Mouse (Mus musculus) kidney, adult 2 months (tissue): Measurements from ENCODE around the gene Dlg2. TPM values are rescaled to one million over a fixed set of nuclear protein-coding genes. Genes with fewer than 3 reads are reported as not detected.

ENCODE experiments used
- DNase-seq: peaks from one replicate; pipeline ENCODE4 v3.0.0; 2021
- H3K27ac ChIP-seq: fragments of 200-500 bp; 2 replicates; pipeline ENCODE4 v1.5.1; 2012; ENCODE audit warnings: low read depth, low read length, control low read depth, inconsistent platforms; ENCODE audit not compliant: insufficient read depth
- H3K27me3 ChIP-seq: fragments of 200-500 bp; replicated peaks from 2 replicates; pipeline ENCODE4 v1.6.1; 2012; ENCODE audit warnings: mild to moderate bottlenecking, moderate library complexity, low read length, inconsistent platforms; ENCODE audit not compliant: control insufficient read depth, insufficient read depth
- H3K36me3 ChIP-seq: fragments of 200-500 bp; 2 replicates; pipeline ENCODE4 v1.6.1; 2012; ENCODE audit warnings: mild to moderate bottlenecking, moderate library complexity, low read length, inconsistent platforms; ENCODE audit not compliant: control insufficient read depth, insufficient read depth
- H3K4me1 ChIP-seq: fragments of 200-500 bp; 2 replicates; pipeline ENCODE4 v1.6.1; 2011; ENCODE audit warnings: low read length; ENCODE audit not compliant: control insufficient read depth, insufficient read depth
- H3K4me3 ChIP-seq: fragments of 200-500 bp; 2 replicates; pipeline ENCODE4 v1.5.1; 2011; ENCODE audit warnings: mild to moderate bottlenecking, low read depth, low read length, control low read depth; ENCODE audit not compliant: insufficient read depth
- CTCF ChIP-seq: fragments of 200-500 bp; conservative IDR thresholded peaks from 2 replicates; pipeline ENCODE4 v1.5.1; 2011; ENCODE audit warnings: low read depth, mild to moderate bottlenecking, control low read depth, low read length, moderate library complexity, mixed read lengths; ENCODE audit not compliant: insufficient read depth, insufficient read length
- POLR2A ChIP-seq: fragments of 200-500 bp; IDR thresholded peaks from one replicate; pipeline ENCODE4 v1.6.1; 2011; ENCODE audit warnings: low read depth, low read length, control low read depth
- WGBS: fragments of 180-500 bp; shearing (Covaris S2); methylation state at CpG from one replicate; pipeline ENCODE4 v1.1.7; 2018; 5-methylcytosine and 5-hydroxymethylcytosine counted together
- polyA plus RNA-seq: library from polyadenylated mRNA; depleted of rRNA; stranded (reverse); fragments of >200 nt; gene quantifications from 2 replicates; pipeline ENCODE4 v1.2.3, GENCODE M21; 2012

Gene Dlg2
- polyA plus RNA-seq, 1 experiment: 2.1 TPM

- peak; percentile 21 for DNase-seq
- 28% methylated on average over 7 of the region's 7 CpGs for WGBS
- TF ChIP-seq POLR2A: no peak
- no peak for TF ChIP-seq CTCF
- Histone ChIP-seq H3K36me3 (no peaks in the 10 kb centered on the region), H3K27ac (no peak overlapping the region), H3K4me3 (no peak overlapping the region), H3K4me1 (0 out of 2 replicates have a peak, but pooled peaks cover 3% of the 10 kb centered on the region), H3K27me3 (no peaks in the 10 kb centered on the region)
Measured at GRCm38 (mm10) chr7:90703163-90703852, 226.8 kb downstream of the Dlg2 start.

- Histone ChIP-seq H3K4me3 (no peak overlapping the region), H3K27ac (no peak overlapping the region), H3K27me3 (no peaks in the 10 kb centered on the region), H3K36me3 (no peaks in the 10 kb centered on the region), H3K4me1 (0 out of 2 replicates have a peak, but pooled peaks cover 3% of the 10 kb centered on the region)
- no peak for DNase-seq
- no peak for TF ChIP-seq CTCF
- TF ChIP-seq POLR2A: no peak
- 53% methylated on average over 1 of the region's 1 CpGs for WGBS
Measured at GRCm38 (mm10) chr7:90703951-90704350, 227.5 kb downstream of the Dlg2 start.

- no peak for TF ChIP-seq CTCF
- H3K27me3 ChIP-seq: no peaks in the 10 kb centered on the region
- H3K4me3 ChIP-seq: no peak overlapping the region
- no peak for DNase-seq
- H3K4me1 ChIP-seq: no peaks in the 10 kb centered on the region
- no peak overlapping the region for H3K27ac ChIP-seq
- H3K36me3 ChIP-seq: no peaks in the 10 kb centered on the region
- 49% methylated on average over 3 of the region's 3 CpGs for WGBS
Measured at GRCm38 (mm10) chr7:90734086-90734485, 257.6 kb downstream of the Dlg2 start.

- WGBS: 64% methylated on average over 1 of the region's 1 CpGs
- Histone ChIP-seq H3K27me3 (no peaks in the 10 kb centered on the region), H3K4me3 (no peak overlapping the region), H3K36me3 (no peaks in the 10 kb centered on the region), H3K27ac (no peak overlapping the region), H3K4me1 (no peaks in the 10 kb centered on the region)
- TF ChIP-seq POLR2A (no peak), CTCF (no peak)
- no peak for DNase-seq
Measured at GRCm38 (mm10) chr7:90736369-90736768, 259.9 kb downstream of the Dlg2 start.

- Histone ChIP-seq H3K4me3 (no peak overlapping the region), H3K4me1 (no peaks in the 10 kb centered on the region), H3K27ac (no peak overlapping the region), H3K27me3 (no peaks in the 10 kb centered on the region), H3K36me3 (no peaks in the 10 kb centered on the region)
- no peak for TF ChIP-seq CTCF
- TF ChIP-seq POLR2A: no peak
- no peak for DNase-seq
- 77% methylated on average over 1 of the region's 1 CpGs for WGBS
Measured at GRCm38 (mm10) chr7:90748636-90749035, 272.2 kb downstream of the Dlg2 start.

- no peaks in the 10 kb centered on the region for H3K4me1 ChIP-seq
- no peak for DNase-seq
- H3K36me3 ChIP-seq: no peaks in the 10 kb centered on the region
- TF ChIP-seq CTCF (no peak), POLR2A (no peak)
- H3K27ac ChIP-seq: no peak overlapping the region
- WGBS: 86% methylated on average over 1 of the region's 1 CpGs
- H3K27me3 ChIP-seq: no peaks in the 10 kb centered on the region
- H3K4me3 ChIP-seq: no peak overlapping the region
Measured at GRCm38 (mm10) chr7:90787945-90788344, 311.5 kb downstream of the Dlg2 start.

GRCm38 (mm10) chr7:90791522-90791921, 315.1 kb downstream of the Dlg2 start:
- no peaks in the 10 kb centered on the region for H3K4me1 ChIP-seq
- TF ChIP-seq CTCF: no peak
- no peak for TF ChIP-seq POLR2A
- no peak overlapping the region for H3K4me3 ChIP-seq
- WGBS: 75% methylated on average over 1 of the region's 1 CpGs
- DNase-seq: no peak
- no peaks in the 10 kb centered on the region for H3K27me3 ChIP-seq
- H3K27ac ChIP-seq: no peak overlapping the region
- H3K36me3 ChIP-seq: no peaks in the 10 kb centered on the region
